Mouse (Mus musculus): ENCODE results near the gene Cdc37. TPM values are rescaled to one million over a fixed set of nuclear protein-coding genes. Genes with fewer than 3 reads are reported as not detected.

Gene Cdc37
- total and polyA plus RNA-seq, 3 experiments: 779 to 1,631 (median 914) TPM

- peaks cover 22 to 33% of the 10 kb centered on the region in 2 experiments for H3K4me1 ChIP-seq (ENCODE audit: control insufficient read depth in 1 of 2, insufficient read depth in 2 of 2, low read length in 2 of 2)
- no peaks in the 10 kb centered on the region for H3K27me3 ChIP-seq (ENCODE audit: control insufficient read depth in 1 of 2, insufficient read depth in 2 of 2, low read length in 2 of 2)
- H3K36me3 ChIP-seq (ENCODE audit: control insufficient read depth in 1 of 2, insufficient read depth in 2 of 2, low read length in 2 of 2): peaks cover 29 to 30% of the 10 kb centered on the region in 2 experiments
- H3K4me3 ChIP-seq (ENCODE audit: control insufficient read depth in 1 of 2, insufficient read depth in 1 of 2, low read depth in 2 of 2, low read length in 2 of 2): peak overlapping the region; percentile 63 to 92
- H3K9me3 ChIP-seq (replicated peaks; ENCODE audit: insufficient read depth, low read length): no peaks in the 10 kb centered on the region
- H3K27ac ChIP-seq (ENCODE audit: control insufficient read depth, low read depth, low read length): peak overlapping the region; percentile 77; the same call in 1 of the 2 replicates
- H3K79me2 ChIP-seq (ENCODE audit: control insufficient read depth, insufficient read depth, low read length, poor library complexity): peaks cover 65% of the 10 kb centered on the region
- H3K9ac ChIP-seq (ENCODE audit: control insufficient read depth, low read depth, low read length, poor library complexity, severe bottlenecking): peak overlapping the region; percentile 79
- peak; percentile 80 for DNase-seq (ENCODE audit: low read depth, low spot score)
- TF ChIP-seq RAD21 (IDR thresholded peaks at IDR 0.05; ENCODE audit: low read depth, low read length) (no peak), MAZ (IDR thresholded peaks at IDR 0.05; ENCODE audit: low read depth, low read length) (peak; percentile 40), JUND (IDR thresholded peaks at IDR 0.05; ENCODE audit: low read depth, low read length) (no peak), CTCF (IDR thresholded peaks at IDR 0.05 in 2 of 3, conservative IDR thresholded peaks at IDR 0.05 in 1 of 3; ENCODE audit: control insufficient read depth in 1 of 3, insufficient read depth in 1 of 3, low read depth in 2 of 3, low read length in 3 of 3, poor library complexity in 1 of 3, severe bottlenecking in 1 of 3) (no peak), USF1 (IDR thresholded peaks at IDR 0.05; ENCODE audit: low read depth, low read length) (no peak), POLR2A (IDR thresholded peaks at IDR 0.05; ENCODE audit: control insufficient read depth in 1 of 2, insufficient read depth in 1 of 2, low read depth in 1 of 2, low read length in 2 of 2, poor library complexity in 1 of 2) (peak in 1 of 2 experiments; percentile 36; a peak in 1 of 4 replicates), ZC3H11A (IDR thresholded peaks at IDR 0.05; ENCODE audit: low read depth, low read length) (no peak), USF2 (IDR thresholded peaks at IDR 0.05; ENCODE audit: borderline replicate concordance in 1 of 2, insufficient read depth in 1 of 2, low read depth in 1 of 2, low read length in 2 of 2) (no peak), TAL1 (IDR thresholded peaks at IDR 0.05; ENCODE audit: low read length) (no peak), ZMIZ1 (IDR thresholded peaks at IDR 0.05; ENCODE audit: low read depth, low read length) (no peak), HCFC1 (IDR thresholded peaks at IDR 0.05; ENCODE audit: low read depth, low read length) (peak; percentile 72), GATA1 (IDR thresholded peaks at IDR 0.05; ENCODE audit: low read depth, low read length) (no peak), NELFE (IDR thresholded peaks at IDR 0.05; ENCODE audit: low read depth, low read length) (peak; percentile 42; the same call in 1 of the 2 replicates), MXI1 (IDR thresholded peaks at IDR 0.05; ENCODE audit: low read depth, low read length) (no peak; the same call in 1 of the 2 replicates), BHLHE40 (IDR thresholded peaks at IDR 0.05; ENCODE audit: borderline replicate concordance, low read depth, low read length) (no peak), RCOR1 (IDR thresholded peaks at IDR 0.05; ENCODE audit: low read depth, low read length) (no peak), UBTF (IDR thresholded peaks at IDR 0.05; ENCODE audit: borderline replicate concordance, insufficient read depth, low read depth, low read length) (no peak), CHD1 (IDR thresholded peaks at IDR 0.05; ENCODE audit: low read depth, low read length) (no peak), ELF1 (IDR thresholded peaks at IDR 0.05; ENCODE audit: low read depth, low read length) (no peak; the same call in 1 of the 2 replicates), SIN3A (IDR thresholded peaks at IDR 0.05; ENCODE audit: low read length) (peak; percentile 46), ETS1 (IDR thresholded peaks at IDR 0.05; ENCODE audit: low read depth, low read length) (no peak), POLR2AphosphoS5 (IDR thresholded peaks at IDR 0.05; ENCODE audit: borderline replicate concordance, low read depth, low read length) (no peak), EP300 (IDR thresholded peaks at IDR 0.05; ENCODE audit: low read depth in 1 of 2, low read length in 2 of 2) (0 out of 4 replicates have a peak, but pooled peaks of 1 of the 2 experiments have one; percentile 6), E2F4 (IDR thresholded peaks at IDR 0.05; ENCODE audit: borderline replicate concordance, low read depth, low read length) (no peak), NRF1 (IDR thresholded peaks at IDR 0.05; ENCODE audit: insufficient read depth, low read depth, low read length, poor library complexity, severe bottlenecking) (no peak)
Observed at GRCm38 (mm10) chr9:21148427-21148826, 1.4 kb downstream of the Cdc37 start.
